Mouse (Mus musculus): ENCODE measurements at regions not wholly inside any gene's neighbourhood (a gene's known extent, or its start where the extent isn't known, plus 50 kb on each side); places are given as distances from the start of the nearest gene placed in this dataset.

DNA sequence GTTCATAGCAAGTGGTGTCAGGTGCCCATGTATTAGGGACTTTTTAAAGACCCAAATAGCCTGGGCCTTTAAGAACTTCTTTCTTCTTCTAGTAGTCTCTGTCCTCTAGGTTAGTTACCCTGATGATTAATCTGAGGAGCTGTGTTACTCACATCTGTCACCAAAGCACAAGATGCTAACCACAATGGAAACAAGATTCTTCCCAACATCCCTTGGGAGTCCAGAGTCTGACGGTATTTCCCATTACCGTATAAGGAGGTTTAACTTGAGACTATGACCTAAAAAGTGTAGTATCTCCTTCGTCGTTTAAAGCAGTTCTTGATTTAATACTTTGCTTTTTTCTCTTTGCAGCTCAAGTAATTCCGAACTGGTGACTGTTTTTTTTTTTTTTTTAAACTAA, 67.7 kb upstream of the Fut8 start:
- Histone ChIP-seq H3K36me3 (ENCODE audit: control insufficient read depth, insufficient read depth, low read length) (no peaks in the 10 kb centered on the region), H3K9me3 (ENCODE audit: control insufficient read depth, low read length) (no peaks in the 10 kb centered on the region), H3K4me3 (replicated peaks; ENCODE audit: low read length) (no peak overlapping the region), H3K27ac (replicated peaks; ENCODE audit: low read depth, low read length) (no peak overlapping the region), H3K4me2 (replicated peaks; ENCODE audit: low read depth, low read length, severe bottlenecking) (no peak overlapping the region), H3K9ac (ENCODE audit: low read depth, low read length, severe bottlenecking) (no peak overlapping the region), H3K4me1 (ENCODE audit: control insufficient read depth, insufficient read depth, low read length) (no peaks in the 10 kb centered on the region), H3K27me3 (ENCODE audit: control insufficient read depth, insufficient read depth, low read length) (no peaks in the 10 kb centered on the region)
- no peak for DNase-seq (ENCODE audit: low spot score)
- no peak for ATAC-seq (ENCODE audit: low FRiP score, low read depth)
- WGBS, result 82% methylated on average over 5 of the region's 5 CpGs
- TF ChIP-seq POLR2A (IDR thresholded peaks at IDR 0.05; ENCODE audit: borderline replicate concordance, extremely low read depth, insufficient read depth, insufficient read length), result no peak

- DNase-seq (ENCODE audit: low spot score) (no peak), ATAC-seq (ENCODE audit: low FRiP score, low read depth) (no peak)
- Histone ChIP-seq H3K27me3 (ENCODE audit: control insufficient read depth, insufficient read depth, low read length) (no peaks in the 10 kb centered on the region), H3K9ac (ENCODE audit: low read depth, low read length, severe bottlenecking) (no peak overlapping the region), H3K36me3 (ENCODE audit: control insufficient read depth, insufficient read depth, low read length) (no peaks in the 10 kb centered on the region), H3K9me3 (ENCODE audit: control insufficient read depth, low read length) (no peaks in the 10 kb centered on the region), H3K4me3 (replicated peaks; ENCODE audit: low read length) (no peak overlapping the region), H3K4me1 (ENCODE audit: control insufficient read depth, insufficient read depth, low read length) (no peaks in the 10 kb centered on the region), H3K4me2 (replicated peaks; ENCODE audit: low read depth, low read length, severe bottlenecking) (no peak overlapping the region), H3K27ac (replicated peaks; ENCODE audit: low read depth, low read length) (no peak overlapping the region)
- WGBS, result 67% methylated on average over 1 of the region's 1 CpGs
- TF ChIP-seq POLR2A (IDR thresholded peaks at IDR 0.05; ENCODE audit: borderline replicate concordance, extremely low read depth, insufficient read depth, insufficient read length), result no peak
Measured at GRCm38 (mm10) chr12:77168367-77168766, 69.6 kb upstream of the Fut8 start.

GRCm38 (mm10) chr12:77156698-77157097, 81.2 kb upstream of the Fut8 start:
- no peak overlapping the region for H3K27ac ChIP-seq (replicated peaks; ENCODE audit: low read depth, low read length)
- H3K9ac ChIP-seq (ENCODE audit: low read depth, low read length, severe bottlenecking), result no peak overlapping the region
- DNase-seq (ENCODE audit: low spot score) (no peak), ATAC-seq (ENCODE audit: low FRiP score, low read depth) (no peak)
- H3K9me3 ChIP-seq (ENCODE audit: control insufficient read depth, low read length), result no peaks in the 10 kb centered on the region
- no peaks in the 10 kb centered on the region for H3K27me3 ChIP-seq (ENCODE audit: control insufficient read depth, insufficient read depth, low read length)
- no peak overlapping the region for H3K4me2 ChIP-seq (replicated peaks; ENCODE audit: low read depth, low read length, severe bottlenecking)
- no peak for TF ChIP-seq POLR2A (IDR thresholded peaks at IDR 0.05; ENCODE audit: borderline replicate concordance, extremely low read depth, insufficient read depth, insufficient read length)
- no peaks in the 10 kb centered on the region for H3K4me1 ChIP-seq (ENCODE audit: control insufficient read depth, insufficient read depth, low read length)
- H3K36me3 ChIP-seq (ENCODE audit: control insufficient read depth, insufficient read depth, low read length), result no peaks in the 10 kb centered on the region
- no peak overlapping the region for H3K4me3 ChIP-seq (replicated peaks; ENCODE audit: low read length)
- WGBS, result 59% methylated on average over 2 of the region's 2 CpGs

- no peak overlapping the region for H3K27ac ChIP-seq (replicated peaks; ENCODE audit: low read depth, low read length)
- ATAC-seq (ENCODE audit: low FRiP score, low read depth) (no peak), DNase-seq (ENCODE audit: low spot score) (no peak)
- no peaks in the 10 kb centered on the region for H3K4me1 ChIP-seq (ENCODE audit: control insufficient read depth, insufficient read depth, low read length)
- no peaks in the 10 kb centered on the region for H3K9me3 ChIP-seq (ENCODE audit: control insufficient read depth, low read length)
- H3K27me3 ChIP-seq (ENCODE audit: control insufficient read depth, insufficient read depth, low read length), result no peaks in the 10 kb centered on the region
- H3K4me2 ChIP-seq (replicated peaks; ENCODE audit: low read depth, low read length, severe bottlenecking), result no peak overlapping the region
- H3K36me3 ChIP-seq (ENCODE audit: control insufficient read depth, insufficient read depth, low read length), result no peaks in the 10 kb centered on the region
- no peak for TF ChIP-seq POLR2A (IDR thresholded peaks at IDR 0.05; ENCODE audit: borderline replicate concordance, extremely low read depth, insufficient read depth, insufficient read length)
- H3K9ac ChIP-seq (ENCODE audit: low read depth, low read length, severe bottlenecking), result no peak overlapping the region
- 56% methylated on average over 6 of the region's 6 CpGs for WGBS
- no peak overlapping the region for H3K4me3 ChIP-seq (replicated peaks; ENCODE audit: low read length)
Measured at GRCm38 (mm10) chr12:77155626-77156025, 82.3 kb upstream of the Fut8 start.

GRCm38 (mm10) chr12:77151471-77151870, 86.5 kb upstream of the Fut8 start:
- no peak for DNase-seq (ENCODE audit: low spot score)
- WGBS, result 54% methylated on average over 2 of the region's 2 CpGs
- Histone ChIP-seq H3K9ac (ENCODE audit: low read depth, low read length, severe bottlenecking) (no peak overlapping the region), H3K4me1 (ENCODE audit: control insufficient read depth, insufficient read depth, low read length) (no peaks in the 10 kb centered on the region), H3K4me2 (replicated peaks; ENCODE audit: low read depth, low read length, severe bottlenecking) (no peak overlapping the region), H3K27ac (replicated peaks; ENCODE audit: low read depth, low read length) (no peak overlapping the region), H3K9me3 (ENCODE audit: control insufficient read depth, low read length) (no peaks in the 10 kb centered on the region), H3K4me3 (replicated peaks; ENCODE audit: low read length) (no peak overlapping the region), H3K27me3 (ENCODE audit: control insufficient read depth, insufficient read depth, low read length) (no peaks in the 10 kb centered on the region), H3K36me3 (ENCODE audit: control insufficient read depth, insufficient read depth, low read length) (no peaks in the 10 kb centered on the region)
- TF ChIP-seq POLR2A (IDR thresholded peaks at IDR 0.05; ENCODE audit: borderline replicate concordance, extremely low read depth, insufficient read depth, insufficient read length), result no peak
- no peak for ATAC-seq (ENCODE audit: low FRiP score, low read depth)

- DNase-seq (ENCODE audit: low spot score), result no peak
- no peaks in the 10 kb centered on the region for H3K4me1 ChIP-seq (ENCODE audit: control insufficient read depth, insufficient read depth, low read length)
- no peaks in the 10 kb centered on the region for H3K36me3 ChIP-seq (ENCODE audit: control insufficient read depth, insufficient read depth, low read length)
- H3K27ac ChIP-seq (replicated peaks; ENCODE audit: low read depth, low read length), result no peak overlapping the region
- H3K9ac ChIP-seq (ENCODE audit: low read depth, low read length, severe bottlenecking), result no peak overlapping the region
- ATAC-seq (ENCODE audit: low FRiP score, low read depth), result no peak
- H3K4me2 ChIP-seq (replicated peaks; ENCODE audit: low read depth, low read length, severe bottlenecking), result no peak overlapping the region
- TF ChIP-seq POLR2A (IDR thresholded peaks at IDR 0.05; ENCODE audit: borderline replicate concordance, extremely low read depth, insufficient read depth, insufficient read length), result no peak
- H3K27me3 ChIP-seq (ENCODE audit: control insufficient read depth, insufficient read depth, low read length), result no peaks in the 10 kb centered on the region
- no peak overlapping the region for H3K4me3 ChIP-seq (replicated peaks; ENCODE audit: low read length)
- no peaks in the 10 kb centered on the region for H3K9me3 ChIP-seq (ENCODE audit: control insufficient read depth, low read length)
Measured at GRCm38 (mm10) chr12:77149835-77150234, 88.1 kb upstream of the Fut8 start.

All from limb, embryonic 14.5 days (tissue).